Mouse (Mus musculus): Measurements from ENCODE around the gene Dr1. TPM values are rescaled to one million over a fixed set of nuclear protein-coding genes. Genes with fewer than 3 reads are reported as not detected.
A peak's percentile ranks its signal among the peaks of the same experiment; 100 is the strongest.
"Not testable (repeated sequence)": the region's sequence is repeated elsewhere in the genome, so short reads cannot be mapped to it uniquely, and the experiment has no call there.

Gene Dr1
- polyA plus RNA-seq, 1 experiment = 25.7 TPM

DNA sequence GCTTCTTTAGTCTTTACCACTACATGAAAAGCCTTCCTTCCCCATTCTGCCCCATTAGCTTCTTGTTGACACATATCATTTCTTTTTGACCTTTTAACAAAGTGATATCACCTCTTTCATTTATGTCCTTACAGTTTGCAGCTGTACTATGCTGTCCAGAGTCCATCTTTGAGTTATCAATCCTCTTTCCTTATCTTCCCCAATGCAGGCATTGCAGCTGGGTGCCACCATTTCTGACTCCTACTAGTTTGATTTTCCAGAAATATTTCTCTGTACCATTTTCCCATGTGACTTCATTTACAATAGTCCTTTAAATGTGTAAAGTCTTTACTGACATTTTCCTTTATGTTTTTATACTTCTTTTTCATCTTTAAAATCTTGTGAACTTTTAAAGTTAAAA lies 1.7 kb upstream of the Dr1 start:
- Histone ChIP-seq H3K27ac (ENCODE audit: insufficient read depth, low read length) (no peak overlapping the region), H3K4me3 (replicated peaks; ENCODE audit: insufficient read depth, low read depth, low read length) (no peak overlapping the region)

DNA sequence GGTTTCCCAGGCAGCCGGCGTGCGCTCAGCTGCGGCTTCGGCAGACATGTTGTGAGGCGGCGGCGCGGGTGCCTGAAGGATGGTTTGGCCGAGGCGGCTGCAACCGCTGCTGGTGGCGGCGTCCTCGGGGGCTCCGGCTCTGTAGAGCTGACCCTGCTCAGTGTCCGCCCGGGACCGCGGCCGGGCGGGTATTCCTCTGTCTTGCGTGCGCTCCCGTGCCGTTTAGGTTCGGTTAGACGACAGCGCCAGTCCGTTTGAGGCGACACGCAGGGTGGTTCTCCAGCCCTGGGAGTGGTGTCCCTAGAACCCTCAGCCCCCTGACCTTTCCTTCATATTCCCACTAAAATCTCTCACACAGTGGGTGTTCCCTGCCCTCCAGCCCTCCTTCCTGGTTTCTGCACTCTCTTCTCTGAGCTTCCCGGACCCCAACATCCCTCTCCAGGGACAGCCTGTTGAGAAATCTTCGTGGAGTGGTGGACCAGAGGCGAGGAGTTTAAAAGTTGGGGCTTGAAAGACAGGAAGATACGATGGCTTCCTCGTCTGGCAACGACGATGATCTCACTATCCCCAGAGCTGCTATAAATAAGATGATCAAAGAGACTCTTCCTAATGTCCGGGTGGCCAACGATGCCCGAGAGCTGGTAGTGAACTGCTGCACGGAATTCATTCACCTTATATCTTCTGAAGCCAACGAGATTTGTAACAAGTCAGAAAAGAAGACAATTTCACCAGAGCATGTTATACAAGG lies 540 bp downstream of the Dr1 start:
- peak in 1 of 2 experiments; percentile 21 for DNase-seq

More for the DNA sequence above, 1.7 kb upstream of the Dr1 start:
- Histone ChIP-seq H3K4me1 (ENCODE audit: control insufficient read depth, insufficient read depth, low read length) (no peaks in the 10 kb centered on the region; the same call in 1 of the 2 replicates), H3K27me3 (ENCODE audit: control insufficient read depth, insufficient read depth, low read length) (no peaks in the 10 kb centered on the region)
- DNase-seq = no peak
- TF ChIP-seq POLR2A (IDR thresholded peaks at IDR 0.05; ENCODE audit: borderline replicate concordance, insufficient read depth, low read length) = no peak
- no peak for TF ChIP-seq CTCF (IDR thresholded peaks at IDR 0.05; ENCODE audit: borderline replicate concordance, insufficient read depth, low read depth, low read length)

DNA sequence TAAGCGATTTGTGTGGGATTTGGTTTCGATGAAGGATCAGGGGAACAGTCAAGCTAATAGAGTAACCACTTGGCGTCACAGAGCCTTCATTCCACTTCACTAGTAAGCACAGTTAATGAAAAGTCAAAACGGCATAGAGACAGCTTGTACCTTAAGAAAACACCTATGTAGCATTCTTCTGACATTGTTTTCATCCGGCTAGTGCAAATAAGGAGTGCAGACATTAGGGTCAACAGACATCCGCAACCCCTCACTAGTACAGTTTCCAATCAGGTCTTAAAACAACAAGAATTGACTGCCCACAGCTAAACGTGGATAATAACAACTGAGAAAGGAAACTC lies 1.1 kb downstream of the Dr1 start:
- H3K4me3 ChIP-seq (replicated peaks; ENCODE audit: insufficient read depth, low read depth, low read length) = peak overlapping the region; percentile 91
- WGBS = 7% methylated on average over 7 of the region's 7 CpGs
- no peaks in the 10 kb centered on the region for H3K27me3 ChIP-seq (ENCODE audit: control insufficient read depth, insufficient read depth, low read length)
- no peaks in the 10 kb centered on the region; the same call in 1 of the 2 replicates for H3K4me1 ChIP-seq (ENCODE audit: control insufficient read depth, insufficient read depth, low read length)
- no peak for DNase-seq
- TF ChIP-seq POLR2A (IDR thresholded peaks at IDR 0.05; ENCODE audit: borderline replicate concordance, insufficient read depth, low read length) (no peak), CTCF (IDR thresholded peaks at IDR 0.05; ENCODE audit: borderline replicate concordance, insufficient read depth, low read depth, low read length) (no peak)
- no peak overlapping the region for H3K27ac ChIP-seq (ENCODE audit: insufficient read depth, low read length)

More for the DNA sequence above, 540 bp downstream of the Dr1 start:
- Histone ChIP-seq H3K27me3 (ENCODE audit: control insufficient read depth, insufficient read depth, low read length) (no peaks in the 10 kb centered on the region), H3K27ac (ENCODE audit: insufficient read depth, low read length) (peak overlapping the region; percentile 82), H3K4me3 (replicated peaks; ENCODE audit: insufficient read depth, low read depth, low read length) (peak overlapping the region; percentile 91), H3K4me1 (ENCODE audit: control insufficient read depth, insufficient read depth, low read length) (no peaks in the 10 kb centered on the region; the same call in 1 of the 2 replicates)
- TF ChIP-seq POLR2A (IDR thresholded peaks at IDR 0.05; ENCODE audit: borderline replicate concordance, insufficient read depth, low read length) (no peak), CTCF (IDR thresholded peaks at IDR 0.05; ENCODE audit: borderline replicate concordance, insufficient read depth, low read depth, low read length) (no peak)
- WGBS = under 1% methylated on average over 44 of the region's 44 CpGs

DNA sequence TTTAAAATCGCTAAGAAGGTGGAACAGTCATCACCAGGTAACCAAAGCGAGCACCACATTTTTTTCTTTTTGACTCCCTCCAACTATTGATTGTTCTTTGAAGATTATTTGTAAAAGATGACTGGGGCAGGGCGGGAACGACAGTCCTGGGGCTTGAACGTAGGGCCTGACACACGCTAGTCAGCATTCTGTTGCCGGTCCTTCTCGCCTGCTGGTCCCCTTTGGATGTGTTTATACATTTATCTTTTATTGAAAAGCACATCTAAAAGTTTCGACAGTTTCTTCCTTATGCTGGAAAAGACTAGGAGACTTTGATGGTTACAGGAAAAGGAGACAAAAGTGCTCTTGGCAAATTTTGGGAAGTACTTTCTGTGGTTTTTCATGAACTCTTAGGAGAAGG lies 1.7 kb downstream of the Dr1 start:
- Histone ChIP-seq H3K27ac (ENCODE audit: insufficient read depth, low read length) (no peak overlapping the region), H3K4me3 (replicated peaks; ENCODE audit: insufficient read depth, low read depth, low read length) (peak overlapping the region; percentile 91), H3K27me3 (ENCODE audit: control insufficient read depth, insufficient read depth, low read length) (no peaks in the 10 kb centered on the region), H3K4me1 (ENCODE audit: control insufficient read depth, insufficient read depth, low read length) (no peaks in the 10 kb centered on the region; the same call in 1 of the 2 replicates)
- no peak for DNase-seq
- 27% methylated on average over 9 of the region's 9 CpGs for WGBS
- TF ChIP-seq POLR2A (IDR thresholded peaks at IDR 0.05; ENCODE audit: borderline replicate concordance, insufficient read depth, low read length) (no peak), CTCF (IDR thresholded peaks at IDR 0.05; ENCODE audit: borderline replicate concordance, insufficient read depth, low read depth, low read length) (no peak)

DNA sequence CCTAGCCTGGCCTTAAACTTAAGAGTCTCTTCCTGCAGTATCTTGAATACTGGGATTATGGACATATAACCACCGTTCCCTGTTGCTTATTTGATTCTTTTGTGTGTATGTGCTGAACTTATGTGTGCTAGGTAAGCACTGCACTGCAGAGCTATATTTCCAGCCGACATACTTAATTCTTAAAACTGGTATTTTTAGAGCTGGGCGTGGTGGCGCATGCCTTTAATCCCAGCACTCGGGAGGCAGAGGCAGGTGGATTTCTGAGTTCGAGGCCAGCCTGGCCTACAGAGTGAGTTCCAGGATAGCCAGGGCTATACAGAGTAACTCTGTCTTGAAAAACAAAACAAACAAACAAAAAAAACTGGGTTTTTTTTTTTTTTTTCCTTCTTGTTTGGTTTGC lies 2.6 kb downstream of the Dr1 start:
- 87% methylated on average over 6 of the region's 6 CpGs for WGBS
- H3K27ac ChIP-seq (ENCODE audit: insufficient read depth, low read length); H3K4me3 ChIP-seq (replicated peaks; ENCODE audit: insufficient read depth, low read depth, low read length); H3K4me1 ChIP-seq (ENCODE audit: control insufficient read depth, insufficient read depth, low read length); DNase-seq; H3K27me3 ChIP-seq (ENCODE audit: control insufficient read depth, insufficient read depth, low read length): not testable (repeated sequence)

DNA sequence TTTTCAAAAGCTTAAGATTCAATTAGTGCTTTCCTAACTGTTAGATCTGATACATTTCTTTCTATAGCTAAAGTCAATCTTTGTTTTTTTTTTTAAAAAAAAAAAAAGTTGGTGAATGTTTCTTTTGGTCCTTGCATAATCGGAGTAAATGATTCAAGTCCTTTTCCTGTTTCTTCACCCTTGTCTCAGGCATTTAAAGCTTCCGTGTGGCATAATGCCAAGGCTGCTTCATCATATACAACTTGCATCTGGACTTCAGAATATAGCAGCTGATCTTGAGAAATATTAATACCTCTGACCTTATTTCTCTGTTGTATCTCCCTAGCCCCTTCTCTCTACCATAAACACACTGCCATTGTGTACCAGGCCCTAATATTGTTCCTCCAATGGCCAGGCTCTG lies 18.3 kb downstream of the Dr1 start:
- H3K4me1 ChIP-seq (ENCODE audit: control insufficient read depth, insufficient read depth, low read length) = no peaks in the 10 kb centered on the region
- H3K27ac ChIP-seq (ENCODE audit: insufficient read depth, low read length) = no peak overlapping the region
- H3K4me3 ChIP-seq (replicated peaks; ENCODE audit: insufficient read depth, low read depth, low read length) = no peak overlapping the region
- TF ChIP-seq POLR2A (IDR thresholded peaks at IDR 0.05; ENCODE audit: borderline replicate concordance, insufficient read depth, low read length) (no peak), CTCF (IDR thresholded peaks at IDR 0.05; ENCODE audit: borderline replicate concordance, insufficient read depth, low read depth, low read length) (no peak)
- H3K27me3 ChIP-seq (ENCODE audit: control insufficient read depth, insufficient read depth, low read length) = no peaks in the 10 kb centered on the region
- 81% methylated on average over 2 of the region's 2 CpGs for WGBS
- DNase-seq = no peak

DNA sequence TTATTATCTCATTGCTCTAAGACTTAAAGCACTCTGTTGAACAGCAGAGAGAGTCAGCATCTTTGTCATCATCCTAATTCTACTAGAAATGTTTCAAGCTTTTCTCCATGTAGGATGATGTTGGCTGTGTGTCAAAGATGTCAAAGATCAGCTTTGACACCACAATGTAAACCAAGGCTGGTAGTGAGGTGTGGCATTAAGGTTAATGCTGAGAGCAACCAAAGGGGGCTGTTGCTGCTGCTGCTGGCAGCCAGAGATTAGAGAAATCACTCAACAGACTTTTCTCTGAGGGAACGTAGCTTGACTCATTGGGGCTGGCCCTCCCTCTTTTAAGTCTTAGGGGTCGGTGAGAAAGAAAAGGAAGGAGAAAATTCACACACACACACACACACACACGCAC lies 32.9 kb downstream of the Dr1 start:
- no peaks in the 10 kb centered on the region for H3K4me1 ChIP-seq (ENCODE audit: control insufficient read depth, insufficient read depth, low read length)
- H3K4me3 ChIP-seq (replicated peaks; ENCODE audit: insufficient read depth, low read depth, low read length) = no peak overlapping the region
- no peak overlapping the region for H3K27ac ChIP-seq (ENCODE audit: insufficient read depth, low read length)
- TF ChIP-seq POLR2A (IDR thresholded peaks at IDR 0.05; ENCODE audit: borderline replicate concordance, insufficient read depth, low read length) = no peak
- no peak for TF ChIP-seq CTCF (IDR thresholded peaks at IDR 0.05; ENCODE audit: borderline replicate concordance, insufficient read depth, low read depth, low read length)
- WGBS = 72% methylated on average over 3 of the region's 3 CpGs
- no peaks in the 10 kb centered on the region for H3K27me3 ChIP-seq (ENCODE audit: control insufficient read depth, insufficient read depth, low read length)
- no peak for DNase-seq

DNA sequence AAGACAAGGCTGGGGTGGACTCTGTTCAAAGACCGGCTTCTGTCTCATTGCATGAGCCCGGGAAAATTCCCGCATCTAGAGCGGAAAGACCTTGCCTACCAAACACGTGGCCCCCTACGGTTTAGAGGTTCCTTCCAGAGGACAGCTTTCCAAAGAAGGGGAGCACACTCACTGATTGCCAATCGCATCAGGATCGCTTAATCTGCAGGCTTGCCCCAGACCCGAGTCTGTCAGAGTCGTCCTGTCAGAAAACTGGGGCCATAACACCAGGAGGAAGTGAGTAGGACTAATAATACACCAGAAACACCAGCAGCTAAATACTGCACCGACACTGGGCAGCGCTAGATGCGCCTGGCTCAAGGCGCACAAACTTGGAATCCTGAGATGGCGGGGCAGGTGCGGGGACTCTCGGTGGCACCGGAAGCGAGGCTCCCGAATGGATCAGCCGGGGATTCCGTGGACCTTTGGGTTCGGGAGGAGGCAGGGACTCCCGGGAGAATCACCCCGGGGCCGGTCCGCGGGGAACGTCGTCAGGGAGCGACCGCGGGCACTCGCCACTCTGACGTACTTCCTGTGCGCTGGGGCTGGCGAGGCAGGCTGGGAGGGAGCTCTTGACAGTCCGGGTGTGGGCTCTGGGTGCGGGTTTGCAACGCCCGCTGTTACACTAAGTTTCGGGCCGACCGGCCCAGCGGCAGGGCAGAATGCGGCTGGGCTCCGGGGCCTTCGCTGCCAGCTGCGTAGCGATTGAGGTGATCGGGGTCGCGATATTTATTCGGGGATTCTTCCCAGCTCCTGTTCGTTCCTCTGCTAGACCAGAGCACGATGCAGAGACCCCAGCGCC lies 43.7 kb downstream of the Dr1 start, which contains the start of gene Pigg:
TSS of gene Pigg (plus strand) at position 386 of the 841 bp plus-strand sequence.
- H3K27ac ChIP-seq (ENCODE audit: insufficient read depth, low read length) = peak within 1 kb of the TSS; percentile 76
- peak; percentile 92 for TF ChIP-seq POLR2A (IDR thresholded peaks at IDR 0.05; ENCODE audit: borderline replicate concordance, insufficient read depth, low read length)
- TF ChIP-seq CTCF (IDR thresholded peaks at IDR 0.05; ENCODE audit: borderline replicate concordance, insufficient read depth, low read depth, low read length) = no peak
- H3K4me3 ChIP-seq (replicated peaks; ENCODE audit: insufficient read depth, low read depth, low read length) = peak within 1 kb of the TSS; percentile 88
- WGBS = under 1% methylated on average over 57 of the region's 57 CpGs
- H3K27me3 ChIP-seq (ENCODE audit: control insufficient read depth, insufficient read depth, low read length) = no peaks in the 10 kb centered on the region
- DNase-seq = peak; percentile 94 to 95
- H3K4me1 ChIP-seq (ENCODE audit: control insufficient read depth, insufficient read depth, low read length) = peaks cover 3% of the 10 kb centered on the region; the same call in 1 of the 2 replicates
